Mouse (Mus musculus) telencephalon, adult 2 months (tissue): Measurements from ENCODE around the gene Fancg.

Experiments used
- DNase-seq: peaks from one replicate; pipeline ENCODE4 v3.0.0-alpha.2; 2011; ENCODE audit warnings: low read depth, low spot score

Gene Fancg

DNA sequence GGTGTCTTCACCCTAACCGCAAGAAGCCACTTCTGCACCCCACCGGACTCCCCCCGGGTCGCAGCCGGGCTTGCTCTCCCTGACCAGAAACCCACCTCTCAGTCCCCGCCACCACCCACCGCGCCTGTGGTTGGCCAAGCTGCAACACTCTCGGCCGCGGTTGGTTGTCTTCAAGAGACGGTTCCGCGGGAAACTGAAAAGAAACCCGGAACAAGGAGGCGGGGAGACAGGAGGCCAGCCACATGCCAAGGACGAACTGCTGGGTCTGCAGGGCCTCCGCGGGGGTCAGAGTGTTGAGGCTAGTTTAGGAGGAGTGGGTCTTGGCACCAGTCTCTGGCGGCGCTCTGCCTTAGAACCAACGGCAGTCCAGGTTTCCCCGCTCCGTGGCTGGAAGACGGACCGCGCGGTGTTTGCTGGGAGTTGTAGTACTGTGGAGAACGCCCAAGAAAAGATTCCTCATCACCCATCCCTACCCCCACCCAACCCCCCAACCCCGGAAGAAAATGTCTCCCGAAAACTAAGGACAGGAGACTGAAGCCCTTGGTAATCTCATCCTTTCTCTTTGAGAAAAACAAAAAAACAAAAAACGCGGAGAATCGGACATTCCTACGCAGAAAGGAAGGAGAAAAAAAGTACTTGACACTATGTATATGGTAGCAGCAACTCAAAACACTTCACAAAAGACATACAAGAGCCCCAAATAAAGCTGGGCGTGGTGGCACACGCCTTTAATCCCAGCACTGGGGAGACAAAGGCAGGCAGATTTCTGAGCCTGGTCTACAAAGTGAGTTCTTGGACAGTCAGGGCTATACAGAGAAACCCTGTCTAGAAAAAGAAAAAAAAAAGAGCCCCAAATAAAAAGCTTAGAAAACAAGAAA, at the start of gene Fancg:
TSS of gene Fancg (minus strand) at position 346 of the 878 bp plus-strand sequence.
- peak; percentile 82 for DNase-seq

DNA sequence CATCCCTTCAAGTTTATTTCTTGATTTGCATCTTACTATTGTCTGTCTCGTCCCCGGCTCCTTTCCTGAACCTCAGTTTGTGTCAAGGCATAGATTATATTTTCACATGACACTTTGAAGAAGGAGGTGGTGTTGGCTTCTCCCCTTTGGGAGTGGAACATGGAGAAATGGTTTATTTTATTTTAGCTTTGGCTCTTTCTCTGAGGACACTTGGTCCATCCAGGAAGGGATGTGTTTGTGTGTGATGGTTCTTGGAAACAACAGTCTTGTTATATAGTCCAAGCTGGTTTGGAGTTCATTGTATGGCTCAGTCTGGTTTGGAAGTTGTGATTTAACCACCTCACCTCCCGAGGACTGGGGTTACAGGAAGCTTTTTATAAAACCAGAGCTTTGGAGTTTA, 49.4 kb upstream of the Fancg start:
- DNase-seq, result no peak

DNA sequence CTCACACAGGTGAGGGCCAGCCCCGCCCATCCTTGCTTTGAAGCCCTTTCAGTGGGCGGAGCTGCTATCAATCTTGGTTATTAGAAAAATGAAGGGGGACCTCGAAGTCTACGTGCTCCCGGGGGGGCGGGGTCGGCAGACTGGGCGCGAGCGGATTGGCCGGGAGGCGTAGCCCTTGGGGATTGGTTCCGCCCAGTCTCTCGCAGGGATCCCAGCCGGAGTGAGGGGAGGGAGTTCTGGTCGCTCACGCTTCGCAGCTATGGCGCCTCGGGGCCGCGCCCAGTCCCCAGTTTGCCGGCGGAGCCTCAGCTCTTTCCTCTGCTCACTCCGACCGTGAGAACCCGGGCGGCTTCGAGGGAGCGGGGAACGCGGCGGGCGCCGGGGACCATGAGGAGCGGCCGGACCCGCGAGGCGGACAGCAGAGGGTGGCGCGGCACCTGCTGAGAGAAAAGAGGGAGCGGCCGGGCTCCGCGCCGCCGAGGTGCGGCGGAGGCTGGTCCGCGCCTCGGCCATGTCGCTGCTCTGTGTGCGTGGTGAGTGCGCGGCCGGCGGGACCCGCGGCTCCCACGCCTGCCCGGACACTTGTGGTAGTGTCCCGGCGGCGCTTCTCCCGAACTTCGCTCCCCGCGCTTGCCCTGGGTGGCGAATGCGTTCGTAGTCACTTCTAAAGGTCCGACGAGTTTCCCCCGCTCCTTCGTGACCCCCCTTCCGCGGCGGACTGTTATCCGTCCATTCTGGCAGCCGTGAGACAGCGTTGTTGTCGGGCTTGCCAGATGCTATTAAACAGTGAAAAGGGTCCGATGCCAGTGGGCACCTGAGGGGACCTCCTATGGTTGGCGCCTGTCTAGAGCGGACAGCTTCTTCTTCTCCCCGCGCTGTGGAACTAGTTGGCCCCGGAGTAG, 48.7 kb upstream of the Fancg start, which contains the start of gene Unc13b:
TSS of gene Unc13b (plus strand) at position 201 of the 902 bp plus-strand sequence.
- DNase-seq, result peak; percentile 77

DNA sequence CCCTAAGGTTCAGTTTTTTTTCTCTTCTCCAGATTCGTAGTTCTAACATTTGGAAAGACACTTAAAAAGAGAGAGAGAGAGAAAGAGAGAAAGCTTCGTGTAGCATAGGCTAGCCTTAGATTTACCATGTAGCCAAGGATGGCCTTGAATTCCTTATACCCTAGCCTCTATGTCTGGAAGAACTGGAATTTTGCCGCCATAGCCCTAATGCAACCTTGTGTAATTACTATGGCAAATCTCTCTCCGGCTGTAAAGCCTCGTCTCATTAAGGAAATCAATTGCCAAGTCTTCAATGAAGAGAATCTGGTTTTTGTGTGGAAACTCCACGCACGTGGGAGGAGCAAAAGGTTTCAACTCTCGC, 48.1 kb upstream of the Fancg start:
- no peak for DNase-seq

DNA sequence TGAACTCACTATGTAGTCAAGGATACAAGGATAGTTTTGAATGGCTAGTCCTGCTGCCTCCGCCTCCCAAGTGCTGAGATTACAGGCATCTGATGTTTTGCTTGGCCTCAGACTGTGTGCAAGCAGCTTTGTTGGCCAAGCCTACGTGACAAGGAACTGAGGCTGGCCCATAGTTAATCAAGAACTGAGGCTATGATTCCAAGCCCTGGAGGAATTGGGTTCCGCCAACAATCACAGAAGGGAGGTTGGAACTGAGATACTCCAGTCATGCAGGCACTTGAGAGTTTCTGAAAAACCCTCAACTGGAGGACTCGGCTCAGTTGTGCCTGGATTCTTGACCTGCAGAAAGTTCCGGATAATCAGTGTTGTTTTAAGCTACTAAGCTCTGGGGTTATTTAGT, 47.3 kb upstream of the Fancg start:
- no peak for DNase-seq

DNA sequence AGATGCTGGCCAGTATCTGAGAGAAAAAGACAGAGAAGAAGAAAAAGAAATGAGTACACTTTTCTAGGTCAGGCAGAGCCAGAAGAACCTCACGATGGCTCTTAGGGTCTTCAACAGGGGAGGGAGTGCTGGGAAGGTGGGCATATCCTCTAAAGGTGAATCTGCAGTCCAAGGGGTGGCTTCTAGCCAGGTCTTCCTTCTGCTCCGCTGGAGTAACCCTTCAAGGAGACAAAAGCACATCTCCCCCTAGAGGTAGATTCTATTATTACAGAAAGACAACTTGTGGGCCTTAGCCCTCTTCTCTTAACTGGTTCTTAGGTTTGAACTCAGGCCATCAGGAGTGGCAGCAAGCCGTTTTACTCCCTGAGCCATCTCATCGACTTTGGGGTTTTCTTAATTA, 42.3 kb upstream of the Fancg start:
- no peak for DNase-seq

DNA sequence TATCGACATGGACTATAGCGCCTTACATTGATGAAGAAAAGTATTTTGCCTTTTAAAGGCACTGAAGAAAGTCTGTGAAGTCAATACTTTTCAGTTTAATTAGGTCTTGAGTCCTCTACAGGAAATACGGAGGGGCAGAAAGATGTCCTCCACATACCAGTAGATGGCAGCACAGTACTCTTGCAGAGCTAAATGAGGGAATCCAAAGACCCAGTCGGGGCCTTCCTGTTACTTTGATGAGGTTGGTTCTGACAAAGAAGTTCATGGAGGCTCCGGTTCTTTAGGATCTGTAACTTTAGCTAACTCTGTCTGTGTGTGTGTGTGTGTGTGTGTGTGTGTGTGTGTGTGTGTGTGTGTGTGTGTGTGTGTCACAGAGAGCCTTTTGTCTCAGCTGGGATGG, 36.9 kb upstream of the Fancg start:
- DNase-seq, result peak; percentile 78

DNA sequence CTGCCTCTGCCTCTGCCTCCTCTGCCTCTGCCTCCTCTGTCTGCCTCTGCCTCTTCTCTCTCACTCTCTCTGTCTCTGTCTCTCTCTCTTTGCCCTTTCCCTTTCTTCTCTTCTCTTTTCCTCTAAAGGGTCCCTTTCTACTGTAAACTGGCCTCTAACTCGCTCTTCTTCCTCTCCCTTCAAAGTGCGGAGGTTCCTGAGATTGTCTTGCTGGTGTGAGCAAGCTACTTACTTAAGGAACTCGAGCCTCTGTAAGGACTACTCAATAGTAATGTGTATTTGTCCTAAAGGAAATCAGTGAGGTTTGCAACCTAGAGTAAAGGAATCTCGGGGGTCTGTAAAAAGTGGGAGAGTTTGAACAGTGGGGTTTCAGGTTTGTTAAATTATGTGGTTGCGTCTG, 36.3 kb upstream of the Fancg start:
- DNase-seq, result no peak

DNA sequence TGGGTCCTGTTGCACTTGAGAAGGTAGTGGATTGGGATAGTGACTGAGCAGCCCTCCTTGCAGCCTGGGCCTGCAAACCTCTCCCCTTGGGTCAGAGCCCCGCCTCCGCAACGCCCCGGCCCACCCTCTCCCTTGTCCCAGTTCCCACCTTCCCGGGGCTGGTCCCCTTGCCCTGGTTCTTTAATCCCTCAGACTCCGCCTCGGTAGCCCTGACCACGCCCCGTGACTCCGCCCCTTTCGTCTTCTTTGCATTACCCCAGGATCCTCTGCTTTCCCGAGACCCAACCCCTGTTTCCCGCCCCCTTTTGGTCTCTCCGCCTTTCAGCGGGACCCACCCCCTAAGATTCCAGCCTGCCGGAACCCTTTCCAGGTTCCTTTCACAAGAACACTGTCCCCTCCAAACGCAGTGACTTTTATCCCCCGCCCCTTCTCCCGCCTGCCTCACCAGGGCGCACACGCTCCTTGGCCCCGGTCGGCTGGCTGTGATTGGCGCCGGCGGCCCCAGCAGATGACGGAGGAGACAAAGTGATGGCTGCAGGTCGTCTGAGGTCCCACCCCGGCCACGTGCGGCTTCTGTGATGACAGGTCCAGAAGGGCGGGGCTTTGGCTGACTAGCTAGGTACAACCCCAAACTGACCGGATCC, 35.5 kb upstream of the Fancg start, which contains the start of gene Fam214b:
TSS of gene Fam214b (minus strand) at position 562 of the 644 bp plus-strand sequence.
- peak; percentile 89 for DNase-seq

DNA sequence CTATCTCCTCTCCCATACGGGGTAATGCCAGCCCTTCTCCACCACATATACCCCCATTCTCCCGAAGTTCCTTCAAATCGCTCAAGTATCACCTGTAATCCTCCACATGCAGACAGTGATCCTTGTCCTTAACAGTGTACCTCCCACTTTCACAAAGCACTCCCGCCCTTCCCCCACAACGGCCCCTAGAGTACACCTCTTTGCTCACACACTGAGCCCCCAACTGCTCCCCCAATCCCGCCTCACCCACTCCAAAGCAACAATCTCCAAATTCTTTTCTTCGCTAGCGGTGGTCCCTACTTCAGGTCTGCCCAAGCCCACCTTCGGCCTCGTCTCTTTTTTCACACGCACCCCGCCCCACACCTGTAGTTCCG, 35.0 kb upstream of the Fancg start:
- DNase-seq, result no peak

DNA sequence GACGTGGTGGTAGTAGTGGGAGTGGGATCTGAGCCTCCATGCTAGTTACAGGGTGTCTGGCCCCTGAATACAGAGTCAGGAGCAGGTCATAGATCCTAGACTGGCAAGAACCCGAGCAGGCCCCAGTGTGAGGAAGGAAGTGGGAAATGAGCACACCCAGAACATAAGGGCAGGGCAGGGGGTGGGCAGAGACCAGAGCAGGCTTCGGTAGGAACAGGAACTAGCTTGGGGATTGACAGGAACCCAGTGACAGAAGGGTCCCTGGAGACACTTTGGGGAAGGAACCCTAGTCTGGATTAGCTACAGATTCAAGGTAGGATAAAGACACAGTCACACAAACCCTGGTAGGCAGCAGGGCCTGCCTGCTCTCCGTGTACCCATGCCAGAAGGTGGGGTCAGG, 34.4 kb upstream of the Fancg start:
- DNase-seq, result no peak

DNA sequence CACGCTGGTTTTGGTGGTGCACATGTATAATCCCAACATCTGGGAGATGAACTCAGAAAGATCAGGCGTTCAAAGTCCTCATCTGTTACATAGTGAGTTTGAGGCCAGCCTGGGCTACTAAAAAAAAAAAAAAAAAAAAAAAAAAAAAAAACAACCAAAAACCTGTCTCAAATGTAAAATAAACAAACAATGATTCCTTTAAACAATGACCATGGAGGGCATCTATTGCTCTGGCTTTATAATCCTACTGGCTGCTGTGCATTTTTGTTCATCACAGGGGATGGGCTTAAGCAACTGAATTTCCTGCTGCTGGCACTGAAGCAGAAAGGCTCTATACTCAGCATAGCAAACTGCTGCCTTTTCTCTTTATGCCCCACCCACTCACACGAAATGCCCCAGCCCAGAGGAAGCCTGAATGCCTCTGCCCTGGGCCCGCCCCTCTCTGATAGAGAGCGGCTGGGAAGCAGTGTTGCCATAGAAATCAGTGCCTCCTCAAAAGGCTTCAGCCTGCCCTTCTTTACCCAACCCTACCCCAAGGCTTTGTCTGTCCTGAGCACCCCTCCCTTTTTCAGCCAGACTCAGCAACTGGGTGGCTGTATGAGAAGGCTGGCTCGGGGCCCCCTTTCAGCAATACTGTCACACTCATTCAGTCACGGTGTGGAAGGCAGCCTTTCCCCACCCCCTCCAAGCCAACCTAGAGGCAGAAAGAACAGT, 33.5 kb upstream of the Fancg start:
- no peak for DNase-seq

DNA sequence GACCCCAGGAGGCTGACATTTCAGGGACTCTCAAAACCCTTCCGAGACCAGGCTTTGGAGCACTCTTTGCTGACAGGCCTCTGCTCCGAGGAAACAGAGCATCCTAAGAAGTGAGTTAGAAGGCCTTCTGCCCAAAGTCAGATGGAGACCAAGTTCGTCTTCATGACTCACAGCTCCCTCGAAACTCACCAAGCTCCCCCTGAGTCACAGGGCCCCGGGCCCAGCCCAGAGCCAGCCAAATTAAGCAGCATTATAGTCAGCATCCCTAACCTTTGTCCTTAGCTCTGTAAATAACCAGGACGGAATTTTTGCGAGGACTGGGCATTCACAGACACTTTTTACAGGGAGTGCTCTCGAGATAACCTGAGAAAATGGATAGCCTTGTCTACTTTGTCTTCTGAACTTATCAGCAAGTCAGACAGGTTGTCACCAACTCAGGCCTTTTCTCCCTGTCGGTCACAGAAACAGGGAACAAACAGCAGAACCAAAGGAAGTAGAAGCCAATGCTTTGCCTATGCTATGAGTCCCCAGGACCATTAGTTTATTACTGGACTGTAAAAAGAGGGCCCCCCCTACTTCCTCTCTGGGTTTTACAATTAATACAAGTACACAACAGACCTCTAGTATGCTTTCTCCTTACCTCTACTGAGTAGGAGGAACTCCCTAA, 30.7 kb upstream of the Fancg start:
- no peak for DNase-seq

DNA sequence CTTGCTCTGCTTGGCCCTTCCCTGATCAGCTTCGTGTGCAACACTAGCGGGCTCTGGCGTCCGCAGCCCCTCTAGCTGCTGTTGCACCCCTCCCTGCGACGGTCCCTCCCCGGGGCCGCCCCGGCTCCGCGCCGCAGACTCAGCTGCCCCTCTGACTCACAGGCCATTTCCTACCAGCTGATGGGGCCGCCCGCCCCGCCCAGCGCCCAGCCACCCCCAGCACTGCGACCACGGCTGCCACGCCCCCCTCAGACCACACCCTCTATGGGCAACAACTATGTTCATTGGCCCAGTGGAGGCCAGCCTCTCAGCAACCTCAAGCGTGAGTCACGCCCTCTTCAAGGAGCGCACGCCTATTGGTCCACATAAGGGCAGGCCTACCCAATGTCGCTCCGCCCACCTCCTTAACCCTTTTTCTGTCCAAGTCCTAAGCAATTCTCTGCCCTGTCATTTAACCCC, 29.8 kb upstream of the Fancg start:
- peak; percentile 98 for DNase-seq

DNA sequence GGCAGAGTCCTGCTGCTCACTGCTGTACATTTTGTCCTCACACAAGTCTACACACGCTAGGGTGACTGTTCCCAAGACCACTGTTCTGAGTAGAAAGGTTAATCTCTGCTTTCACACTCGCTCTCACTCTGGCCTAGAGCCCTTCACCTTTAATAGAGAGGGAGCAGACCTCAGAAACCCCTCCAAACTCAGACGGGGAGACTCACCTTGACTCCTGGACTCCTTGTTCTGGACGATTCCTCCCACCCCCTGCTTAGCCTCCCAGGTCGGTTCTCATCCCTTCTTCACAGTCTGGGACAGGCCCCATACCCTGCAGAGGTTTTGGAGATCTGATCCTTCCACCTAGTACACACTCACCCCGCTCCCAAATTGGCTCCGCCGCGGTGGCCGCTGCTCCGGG, 29.3 kb upstream of the Fancg start:
- DNase-seq, result no peak

DNA sequence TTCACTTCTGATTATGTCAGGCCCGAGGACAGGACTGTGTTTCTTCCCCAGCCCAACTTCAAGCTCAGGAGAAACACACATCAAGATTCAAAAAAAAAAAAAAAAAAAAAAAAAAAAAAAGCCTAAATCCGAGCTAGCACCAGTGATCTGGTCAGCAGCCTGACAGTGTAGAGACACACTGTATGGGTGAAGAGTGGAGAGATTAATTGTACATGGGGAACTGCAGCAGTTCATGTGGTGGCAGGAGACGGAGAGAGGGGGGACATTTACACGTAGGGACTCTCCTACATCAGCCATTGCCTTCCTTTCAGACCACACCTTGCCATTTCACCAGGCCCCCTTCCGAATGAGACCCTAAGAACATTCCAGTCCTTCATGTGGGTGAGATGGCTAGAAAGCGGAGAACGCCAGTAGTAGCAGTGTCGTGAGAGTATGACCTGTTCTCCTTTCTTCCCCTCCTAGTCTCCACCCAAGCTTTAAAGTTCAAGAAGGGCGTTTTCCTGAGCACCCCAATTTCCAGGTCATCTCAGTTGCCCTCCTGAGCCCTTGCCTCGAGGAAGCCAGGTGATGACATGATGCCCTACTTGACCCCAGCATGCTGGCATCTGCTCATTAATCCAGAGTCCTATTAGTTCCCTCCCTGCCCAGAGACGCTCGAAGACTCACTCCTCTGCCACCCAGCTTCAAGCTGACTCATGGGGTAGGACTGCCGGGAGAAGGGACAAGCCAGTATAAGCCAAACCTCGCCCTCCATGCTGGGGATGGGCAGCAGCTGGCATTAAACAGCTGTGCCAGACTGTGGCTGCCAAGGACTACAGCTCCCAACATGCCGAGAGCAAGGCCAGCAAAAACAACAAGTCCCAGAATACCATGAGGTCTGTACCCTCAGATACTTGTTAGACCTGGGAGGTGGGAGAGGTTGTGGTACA, 28.5 kb upstream of the Fancg start:
- DNase-seq, result peak; percentile 61

DNA sequence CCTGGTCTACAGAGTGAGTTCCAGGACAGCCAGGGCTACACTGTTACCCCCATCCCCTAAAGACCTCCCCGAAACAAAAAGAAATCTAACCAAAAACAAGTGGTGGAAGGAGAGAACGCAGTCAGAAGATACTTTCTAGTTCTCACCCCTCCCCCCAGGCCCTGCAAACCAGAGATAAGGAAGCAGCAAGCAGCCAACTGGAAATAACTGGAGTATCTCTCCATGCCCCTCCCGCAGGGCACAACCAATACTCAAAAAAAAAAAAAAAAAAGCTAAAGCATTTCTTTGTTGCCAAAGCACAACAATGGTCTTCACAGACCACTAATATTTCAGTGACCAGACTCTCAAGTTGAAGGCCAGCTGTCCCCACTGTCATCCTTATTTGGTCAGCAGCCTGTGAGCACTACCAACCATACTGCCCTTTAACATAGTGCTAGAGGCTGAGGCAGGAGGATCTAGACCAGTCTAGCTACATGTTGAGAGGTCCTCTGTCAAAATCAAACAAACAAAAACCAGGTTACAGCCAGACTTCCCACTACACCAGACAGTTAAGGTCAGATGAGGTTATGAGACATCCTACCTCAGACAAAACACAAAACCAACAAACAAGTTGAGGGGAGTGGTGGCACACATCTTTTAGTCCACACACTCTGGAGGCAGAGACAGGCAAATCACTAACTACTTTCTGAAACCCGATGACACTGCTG, 27.7 kb upstream of the Fancg start:
- no peak for DNase-seq

DNA sequence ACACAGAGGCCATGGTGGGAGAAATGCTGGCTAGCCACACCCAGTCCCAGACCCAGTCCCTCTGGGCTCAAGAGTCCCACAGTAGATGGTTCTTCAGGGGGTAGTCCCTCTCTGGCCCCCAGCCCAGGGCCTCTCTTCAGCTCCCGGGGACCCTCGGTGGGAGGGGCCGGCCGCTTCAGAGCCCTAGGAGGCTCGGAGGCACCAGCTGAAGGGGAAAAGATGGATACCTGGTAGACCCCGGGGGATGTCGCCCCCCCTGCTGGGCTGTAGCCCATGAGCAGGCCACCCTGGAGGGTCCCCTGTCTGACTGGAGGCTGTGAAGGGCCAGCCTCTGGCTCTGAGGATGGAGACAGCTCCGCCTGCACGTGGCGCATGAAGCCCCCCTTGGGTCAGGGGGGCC, 26.1 kb upstream of the Fancg start:
- no peak for DNase-seq

DNA sequence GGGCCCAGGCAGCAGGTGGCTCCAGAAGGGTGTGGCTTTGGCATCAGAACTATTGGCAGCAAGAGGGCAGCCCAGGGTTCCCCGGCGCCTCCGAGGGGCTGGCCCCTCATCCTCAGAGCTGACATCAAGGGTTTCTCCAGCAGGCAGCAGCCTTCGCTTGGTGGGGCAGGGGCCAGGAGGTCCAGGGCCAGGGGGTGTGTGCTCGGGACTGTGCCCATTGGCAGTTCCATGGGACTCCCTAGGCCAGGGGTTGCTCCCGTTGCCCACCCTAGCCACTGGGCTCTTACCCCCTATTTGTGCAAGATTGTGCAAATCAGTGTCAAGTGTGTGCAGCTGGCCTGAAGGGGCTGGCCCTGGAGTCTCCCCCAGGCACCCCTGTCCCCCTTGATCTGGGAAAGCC, 25.5 kb upstream of the Fancg start:
- no peak for DNase-seq
